Mouse (Mus musculus): ENCODE measurements around the gene Fam207a. TPM values are rescaled to one million over a fixed set of nuclear protein-coding genes. Genes with fewer than 3 reads are reported as not detected.

Fam207a gene
- total RNA-seq, 2 experiments from 2014 or later = 8.6 to 9.9 TPM

Other genes starting within 250 kb of the Fam207a start
- gene Adarb1, start 97.5 kb downstream of the Fam207a start, total RNA-seq (2021) = 10 to 100 TPM; 16.7 to 19.7 TPM
- gene Itgb2, start 14.5 kb upstream of the Fam207a start, total RNA-seq (2021) = 1 to 10 TPM; 6.1 to 6.4 TPM
- gene Pttg1ip, start 65.9 kb upstream of the Fam207a start, total RNA-seq (2021) = 100 to 1,000 TPM; 124 to 138 TPM
- gene Sumo3, start 90.3 kb upstream of the Fam207a start, total RNA-seq (2021) = 10 to 100 TPM; 54.8 to 61.2 TPM
- gene Gm49325, start 90.4 kb upstream of the Fam207a start, total RNA-seq (2021) = 10 to 100 TPM; 10.3 to 11.7 TPM
- gene Ube2g2, start 106.5 kb upstream of the Fam207a start, total RNA-seq (2021) = 10 to 100 TPM; 66.7 to 68.4 TPM
- gene Tspear, start 170.8 kb upstream of the Fam207a start, total RNA-seq (2021) = not detected
- gene Gm19402, start 175.0 kb upstream of the Fam207a start, total RNA-seq (2021) = not detected
- gene Gm9508, start 181.4 kb upstream of the Fam207a start, total RNA-seq (2021) = not detected
- gene Gm10272, start 190.8 kb upstream of the Fam207a start, total RNA-seq (2021) = not detected
- not detected for gene Gm10024, start 195.7 kb upstream of the Fam207a start, total RNA-seq (2021)
- gene Gm10142, start 200.0 kb upstream of the Fam207a start, total RNA-seq (2021) = not detected
- gene Krtap12-1, start 204.8 kb upstream of the Fam207a start, total RNA-seq (2021) = not detected
- not detected for gene Gm10100, start 210.7 kb upstream of the Fam207a start, total RNA-seq (2021)
- gene Gm18596, start 226.9 kb upstream of the Fam207a start, total RNA-seq (2021) = not detected
- gene Gm9736, start 235.6 kb upstream of the Fam207a start, total RNA-seq (2021) = not detected
- not detected for gene Gm3233, start 243.9 kb upstream of the Fam207a start, total RNA-seq (2021)